Mouse (Mus musculus) stomach, postnatal 0 days (tissue): ENCODE measurements at regions not wholly inside any gene's neighbourhood (a gene's known extent, or its start where the extent isn't known, plus 50 kb on each side); places are given as distances from the start of the nearest gene placed in this dataset.

Experiments
- CTCF ChIP-seq: IDR thresholded peaks from 2 replicates; pipeline ENCODE4 v1.5.1; 2016; ENCODE audit warnings: antibody characterized with exemption, low read depth, mild to moderate bottlenecking, moderate library complexity
- EP300 ChIP-seq: optimal IDR thresholded peaks from 2 replicates; pipeline ENCODE3; 2016; ENCODE audit warnings: antibody characterized with exemption

- no peak for TF ChIP-seq CTCF
- no peak for TF ChIP-seq EP300
Measured at GRCm38 (mm10) chr14:100529758-100530157, 245.3 kb upstream of the Klf12 start.
